Mouse (Mus musculus): ENCODE results near the gene Tspan32.

The Tspan32 gene

DNA sequence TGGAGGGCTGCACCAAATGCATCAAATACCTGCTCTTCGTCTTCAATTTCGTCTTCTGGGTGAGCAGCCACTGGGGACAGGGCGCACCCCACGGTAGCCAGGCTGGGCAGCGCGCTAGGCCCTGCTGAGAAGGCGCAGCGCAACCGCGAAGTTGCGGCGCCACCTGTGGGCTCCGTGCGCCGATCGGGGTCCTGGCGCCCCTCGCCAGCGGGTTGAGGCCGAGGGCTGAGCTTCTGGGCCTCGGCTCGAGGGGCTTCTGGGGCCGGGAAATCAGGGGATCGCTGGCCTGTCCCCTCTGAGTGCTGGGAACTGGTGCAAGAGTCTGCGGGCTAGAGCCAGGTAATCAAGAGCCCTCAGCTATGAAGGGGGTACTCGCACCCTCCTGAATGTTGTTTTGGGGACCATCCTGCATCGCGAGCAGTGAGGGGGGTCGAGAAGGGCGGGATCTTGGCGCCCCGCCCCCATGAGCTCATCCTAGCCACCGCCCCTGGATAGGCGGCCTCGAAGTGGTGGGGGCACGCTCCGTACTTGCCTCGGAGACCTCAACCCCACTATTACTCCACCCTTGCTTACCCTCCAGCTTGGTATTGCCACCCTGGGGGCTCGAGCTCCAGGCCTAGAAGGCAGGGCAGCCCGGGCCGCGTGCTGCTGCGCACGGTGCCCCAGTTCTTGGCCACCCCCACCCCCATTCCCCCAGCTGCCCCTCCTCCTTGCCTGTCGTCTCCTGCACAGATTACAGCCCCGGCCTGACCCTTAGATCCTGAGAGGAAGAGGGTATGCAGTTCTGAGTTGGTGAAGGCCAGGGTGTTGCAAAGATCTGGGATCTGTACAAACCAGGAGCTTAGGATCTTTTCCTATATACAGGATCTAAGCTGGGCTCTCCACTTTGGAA, 48.4 kb downstream of the Tspan32 start:
- DNase-seq (ENCODE audit: low read depth in 2 of 2, low spot score in 2 of 2), result peak in 1 of 2 experiments; percentile 14

DNA sequence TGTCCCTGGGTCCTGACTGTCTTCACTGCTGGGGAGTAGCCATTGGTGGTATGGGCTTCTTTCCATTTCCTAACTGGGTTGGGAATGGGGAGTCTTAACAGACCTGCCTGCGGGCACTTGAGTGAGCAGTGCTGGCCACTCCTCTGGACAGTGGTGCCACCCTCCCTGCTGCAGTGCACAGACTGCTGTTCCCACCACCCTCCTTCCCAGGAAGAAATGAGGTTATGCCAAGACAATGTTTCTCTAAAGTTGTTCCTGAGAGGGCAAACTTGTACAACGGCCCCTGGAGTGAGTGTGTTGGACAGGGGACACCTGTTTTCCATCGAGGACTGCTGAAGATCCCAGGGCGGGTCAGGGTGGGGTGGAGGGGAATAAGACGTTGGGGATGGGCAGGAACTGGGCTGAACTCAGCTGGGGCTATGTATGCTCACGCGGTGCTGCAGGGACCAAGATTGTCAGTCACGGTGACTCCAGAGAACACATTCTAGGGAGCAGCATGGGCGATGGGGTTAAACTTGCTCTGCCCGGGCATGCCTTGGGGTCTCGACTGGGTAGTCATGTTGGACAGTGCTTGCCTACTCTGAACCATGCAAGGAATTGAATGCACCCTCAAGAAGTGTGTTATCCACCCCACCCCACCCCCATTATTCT, 49.2 kb downstream of the Tspan32 start:
- DNase-seq (ENCODE audit: low read depth in 2 of 2, low spot score in 2 of 2), result no peak

DNA sequence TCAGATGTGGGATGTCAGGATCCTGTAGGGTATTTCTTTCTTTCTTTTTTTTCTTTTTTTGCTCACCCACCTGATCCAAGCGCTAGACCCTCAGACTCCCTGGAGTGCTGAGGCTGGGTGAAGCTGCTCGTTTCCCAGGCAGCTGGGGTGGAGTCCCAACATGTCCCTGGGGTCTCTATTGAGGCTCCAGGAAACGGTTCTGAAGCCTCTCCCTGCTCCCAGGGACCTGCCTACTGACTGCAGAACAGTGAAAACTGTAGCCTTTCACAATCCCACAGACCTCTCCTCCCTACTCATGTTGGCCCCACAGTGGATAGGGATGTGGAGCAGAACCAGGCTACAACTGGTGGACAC, 49.7 kb downstream of the Tspan32 start:
- no peak for DNase-seq (ENCODE audit: low read depth in 2 of 2, low spot score in 2 of 2)

DNA sequence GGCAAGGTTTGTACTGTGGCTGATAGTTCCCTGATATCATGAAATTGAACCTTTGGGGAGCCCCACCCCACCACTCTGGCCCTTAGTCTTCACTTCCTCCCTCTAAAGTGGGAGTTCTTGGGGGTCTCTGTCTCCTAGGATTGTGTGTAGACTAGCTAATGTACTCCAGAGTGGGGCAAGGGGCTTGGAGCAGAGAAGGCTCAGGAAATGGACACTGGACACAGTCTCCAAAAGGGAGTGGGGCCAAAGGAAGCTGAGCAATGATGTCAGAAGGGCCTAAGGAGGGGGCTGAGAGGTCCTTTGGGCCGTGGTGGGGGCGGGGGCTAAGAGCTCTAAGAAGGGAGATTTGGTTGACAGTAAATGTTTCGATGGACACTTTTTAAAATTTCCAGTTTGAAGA, 50.2 kb downstream of the Tspan32 start:
- DNase-seq (ENCODE audit: low read depth in 2 of 2, low spot score in 2 of 2), result no peak

DNA sequence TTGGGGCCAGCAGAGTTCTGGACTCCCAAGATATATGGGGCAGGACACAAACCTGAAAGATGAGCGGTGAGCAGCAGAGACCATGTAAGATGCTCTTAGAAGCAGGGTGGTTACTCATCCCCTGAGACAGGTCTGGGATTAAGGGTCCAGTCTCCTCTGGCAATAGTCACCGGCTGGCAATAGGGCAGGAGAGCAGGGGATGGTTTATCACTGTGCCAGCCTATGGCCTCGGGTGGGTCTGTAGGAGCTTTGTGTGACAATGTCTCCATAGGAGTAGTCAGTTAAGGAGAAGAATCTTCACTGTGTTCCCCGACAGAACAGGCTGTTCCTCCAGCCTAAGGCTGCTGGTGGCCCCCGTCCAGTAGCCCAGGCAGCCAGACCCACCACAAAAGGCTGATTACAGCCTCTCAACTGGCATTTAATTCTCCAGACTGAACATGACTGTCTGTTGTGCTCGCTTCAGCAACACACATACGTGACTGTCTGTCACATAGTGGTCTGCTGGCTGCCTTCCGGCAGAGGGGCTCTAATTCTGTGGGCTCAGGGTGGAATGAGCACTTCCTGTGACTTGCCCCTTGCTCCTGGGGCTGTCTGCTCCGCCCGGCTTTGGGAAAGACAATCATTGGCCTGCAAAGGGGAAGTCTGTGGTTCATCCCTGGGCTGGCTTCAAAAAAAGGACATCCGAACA, 50.8 kb downstream of the Tspan32 start:
- DNase-seq (ENCODE audit: low read depth in 2 of 2, low spot score in 2 of 2), result no peak

DNA sequence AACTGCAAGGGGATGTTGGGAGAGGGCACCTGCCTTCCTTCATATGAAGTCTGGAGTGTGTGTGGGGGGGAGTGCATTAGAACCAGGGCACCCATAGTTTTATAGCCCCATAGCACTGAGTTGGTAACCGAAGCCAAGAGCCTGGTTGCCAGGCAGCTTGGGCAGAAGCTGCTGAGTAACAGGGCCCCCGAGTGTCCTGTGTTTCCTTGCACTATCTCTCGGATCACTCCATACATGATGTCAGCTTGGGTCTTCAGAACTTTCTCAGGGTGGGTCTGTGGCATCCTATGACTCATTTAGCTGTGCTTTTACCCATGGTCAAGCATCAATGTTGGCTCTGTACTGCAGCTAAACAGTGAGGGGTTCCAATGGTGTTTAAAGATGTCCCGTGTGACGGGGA, 52.2 kb downstream of the Tspan32 start:
- no peak for DNase-seq (ENCODE audit: low read depth in 2 of 2, low spot score in 2 of 2)

DNA sequence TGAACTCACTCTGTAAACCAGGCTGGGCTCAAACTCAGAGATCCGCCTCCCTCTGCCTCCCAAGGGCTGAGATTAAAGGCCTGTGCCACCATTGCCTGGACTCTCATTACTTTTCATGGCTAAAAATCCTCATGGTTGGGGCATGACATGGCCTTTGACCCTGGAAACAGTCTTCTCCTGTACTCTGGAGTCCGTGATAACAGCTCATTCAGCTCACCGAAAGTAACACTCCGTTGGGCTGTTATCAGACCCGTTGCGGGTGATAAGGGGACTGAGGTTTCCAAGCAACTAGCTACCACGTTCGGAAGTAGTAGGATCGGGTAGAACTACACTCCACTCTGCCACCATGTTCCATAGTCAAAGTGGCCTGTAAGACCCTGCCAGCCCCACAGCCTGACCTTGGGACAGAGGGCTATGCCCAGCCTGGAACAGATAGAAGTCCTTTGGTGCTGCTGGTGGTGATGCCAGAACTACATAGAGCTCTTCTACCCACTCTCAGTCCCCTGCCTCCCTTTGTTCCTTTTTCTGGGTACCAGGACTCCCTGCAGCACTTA, 52.9 kb downstream of the Tspan32 start:
- DNase-seq (ENCODE audit: low read depth in 2 of 2, low spot score in 2 of 2), result no peak

DNA sequence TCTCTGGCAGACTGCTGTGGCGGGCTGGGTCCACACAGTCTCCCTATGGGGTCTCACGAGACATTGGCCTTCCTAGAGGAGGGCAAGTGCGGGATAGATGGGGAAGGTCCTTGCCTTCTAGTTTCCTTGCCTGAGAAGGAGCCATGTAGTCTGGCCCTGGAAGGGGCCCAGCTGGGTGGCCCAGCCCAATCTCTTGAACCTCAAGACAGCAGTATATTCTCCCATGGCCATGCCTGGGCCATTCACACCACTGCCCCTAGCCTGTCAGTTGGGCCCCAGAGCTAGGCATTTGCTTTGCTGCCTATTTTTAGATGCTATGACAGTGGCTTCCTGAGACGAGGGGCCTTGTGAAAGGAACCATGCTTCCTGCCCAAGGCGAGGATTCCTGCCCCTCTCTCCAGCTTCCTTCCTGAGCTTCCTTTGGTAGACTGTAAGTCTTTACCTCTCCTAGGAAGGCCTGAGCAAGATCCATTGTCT, 53.4 kb downstream of the Tspan32 start:
- DNase-seq (ENCODE audit: low read depth in 2 of 2, low spot score in 2 of 2), result no peak

DNA sequence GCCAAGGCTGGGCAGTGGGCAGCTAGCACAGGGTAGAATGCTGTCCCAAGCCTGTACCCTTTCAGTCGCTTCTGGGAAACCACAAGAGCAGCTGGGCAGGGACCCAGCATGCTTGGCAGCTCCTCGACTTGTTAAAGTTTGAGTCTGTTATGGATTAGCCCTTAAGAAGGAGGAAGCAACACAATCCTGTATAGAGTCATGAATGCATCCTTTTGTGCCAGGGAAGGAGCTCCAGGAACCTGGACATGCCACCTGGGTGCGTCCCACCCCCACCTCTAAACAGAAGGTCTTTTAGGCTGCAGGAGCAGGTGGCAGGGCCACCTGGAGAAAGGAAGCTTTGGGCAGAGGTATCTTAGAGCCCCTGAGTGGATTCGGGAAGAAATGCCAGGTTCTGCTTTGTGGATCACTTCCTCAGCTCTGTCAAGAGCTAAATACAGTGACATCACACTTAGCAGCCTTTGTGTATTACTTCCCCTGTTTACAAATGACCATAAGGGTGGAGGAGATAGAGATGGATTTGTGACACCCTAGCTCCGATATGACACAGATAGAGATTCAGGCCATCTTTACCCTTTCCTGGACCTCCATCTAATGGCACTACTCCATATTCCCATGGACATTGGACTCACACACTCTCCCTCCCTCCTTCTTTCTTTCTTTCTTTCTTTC, 54.5 kb downstream of the Tspan32 start:
- DNase-seq (ENCODE audit: low read depth in 2 of 2, low spot score in 2 of 2), result no peak

DNA sequence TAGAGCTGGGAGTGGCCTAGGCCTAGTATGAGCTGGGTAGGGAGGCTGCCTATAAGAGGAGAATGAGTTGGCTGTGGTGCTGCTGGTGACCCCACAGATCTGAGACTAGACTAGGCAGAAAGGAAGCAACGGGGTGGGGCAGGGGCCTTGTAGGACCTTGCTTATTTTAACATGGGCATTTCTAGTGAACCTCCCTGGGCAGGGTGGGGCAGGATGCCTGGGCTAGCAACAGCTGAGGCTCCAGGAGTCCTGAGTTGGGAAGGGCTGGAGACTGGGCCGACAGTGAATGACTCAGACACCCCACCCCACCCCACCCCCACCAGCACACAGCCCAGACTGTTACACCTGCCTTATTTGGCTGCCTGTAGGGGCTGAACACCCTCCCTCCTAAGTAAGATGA, 57.9 kb downstream of the Tspan32 start:
- DNase-seq (ENCODE audit: low read depth in 2 of 2, low spot score in 2 of 2), result no peak

DNA sequence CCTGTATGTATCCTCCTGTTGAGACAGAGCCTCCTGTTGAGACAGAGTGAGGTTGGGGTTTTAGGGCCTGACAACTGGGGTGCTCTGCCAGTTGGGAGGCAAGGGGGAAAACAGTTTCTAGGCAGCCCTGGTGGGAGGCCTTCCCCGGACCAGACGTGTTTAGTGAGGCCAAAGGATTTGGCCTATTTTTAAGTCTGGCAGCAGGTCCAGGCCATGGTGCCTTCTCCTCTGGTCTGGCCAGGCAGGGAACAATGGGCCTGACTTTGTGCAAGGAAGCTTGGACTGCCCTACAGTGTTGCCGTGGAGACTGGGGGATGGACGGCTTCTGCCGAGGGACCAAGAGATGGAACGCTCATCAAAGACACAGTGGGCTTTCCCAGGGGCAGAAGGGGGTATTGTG, 59.4 kb downstream of the Tspan32 start:
- DNase-seq (ENCODE audit: low read depth in 2 of 2, low spot score in 2 of 2), result no peak

DNA sequence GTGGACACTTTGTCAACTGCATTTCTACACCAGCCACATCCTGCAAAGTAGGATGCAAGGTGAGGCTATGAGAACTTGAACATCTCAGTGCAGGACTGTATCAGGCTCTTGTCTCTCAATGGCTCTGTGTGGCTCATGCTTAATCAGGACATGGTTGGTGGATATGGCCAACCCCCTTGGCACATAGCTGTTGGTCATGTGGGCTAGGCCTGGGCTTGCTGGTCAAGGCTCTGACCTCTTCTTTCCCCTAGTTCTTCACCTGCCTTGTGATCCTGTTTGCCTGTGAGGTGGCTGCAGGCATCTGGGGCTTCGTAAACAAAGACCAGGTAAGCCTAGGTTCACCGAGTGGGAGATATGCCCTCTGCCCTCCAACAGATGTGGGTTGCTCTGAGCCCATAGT, 60.8 kb downstream of the Tspan32 start:
- no peak for DNase-seq (ENCODE audit: low read depth in 2 of 2, low spot score in 2 of 2)

DNA sequence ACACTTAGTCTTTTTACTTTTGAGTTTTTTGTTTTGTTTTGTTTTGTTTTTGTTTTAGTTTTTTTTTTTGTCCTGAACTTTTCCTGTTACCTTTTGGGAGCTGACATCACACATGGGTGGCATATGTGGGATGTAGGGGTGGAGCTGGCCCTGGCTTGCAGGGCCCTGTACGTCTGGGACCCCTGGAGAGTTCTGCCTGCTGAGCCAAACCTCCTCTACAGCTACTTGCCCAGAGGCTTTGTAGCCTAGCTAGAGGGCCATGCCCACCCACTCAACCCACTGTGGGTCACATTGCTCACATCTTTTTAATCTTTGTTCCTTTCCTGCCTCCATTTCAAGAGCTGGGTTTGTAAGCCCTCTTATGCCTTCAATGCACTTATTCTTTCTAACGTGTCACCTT, 62.6 kb downstream of the Tspan32 start:
- no peak for DNase-seq (ENCODE audit: low read depth in 2 of 2, low spot score in 2 of 2)

DNA sequence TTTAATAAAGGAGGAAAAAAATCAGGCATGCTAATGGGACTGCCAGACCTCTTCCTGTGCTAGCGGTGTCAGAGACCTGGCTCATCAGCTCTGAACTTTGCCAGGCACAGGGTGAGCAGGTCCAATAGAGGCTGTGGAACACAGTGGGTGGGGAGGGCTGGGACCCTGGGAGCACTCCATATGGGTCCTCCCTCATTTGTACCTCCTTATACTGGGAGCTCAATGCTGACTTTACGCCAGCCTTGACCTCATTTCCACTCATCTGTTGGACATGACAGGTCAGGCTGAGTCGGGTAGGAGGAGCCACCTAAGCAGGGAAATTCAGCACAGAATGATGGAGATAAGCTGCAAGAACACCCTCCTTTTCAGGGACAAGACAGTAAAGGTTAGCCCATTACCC, 63.1 kb downstream of the Tspan32 start:
- no peak for DNase-seq (ENCODE audit: low read depth in 2 of 2, low spot score in 2 of 2)

DNA sequence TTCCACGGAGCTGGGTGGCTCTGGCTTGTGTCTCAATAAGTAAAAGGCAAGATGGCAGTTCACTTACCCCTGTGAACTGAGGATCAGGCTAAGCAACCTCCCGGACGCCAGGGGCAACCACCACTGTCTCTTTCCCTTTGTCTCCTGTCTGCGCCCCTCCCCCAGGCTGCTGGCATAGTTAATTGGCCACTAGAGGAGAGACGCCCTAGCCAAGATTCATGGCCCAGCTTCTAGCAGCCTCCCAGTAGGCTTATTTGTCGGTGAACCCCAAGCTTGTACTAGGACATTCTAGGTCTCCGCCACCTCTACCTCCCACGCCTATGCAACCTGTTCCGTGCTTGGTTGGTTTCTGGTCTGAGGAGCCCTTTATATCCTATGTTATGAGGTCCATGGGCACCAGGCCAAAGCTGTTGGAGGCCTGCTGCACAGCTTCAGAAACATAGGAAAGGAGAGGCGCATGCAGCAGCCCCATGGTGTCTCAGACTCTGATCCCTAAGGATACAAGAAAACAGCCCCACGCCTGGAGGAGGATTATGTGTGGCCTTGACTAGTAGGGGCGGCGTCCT, 63.6 kb downstream of the Tspan32 start:
- peak in 1 of 2 experiments; percentile 8 for DNase-seq (ENCODE audit: low read depth in 2 of 2, low spot score in 2 of 2)

DNA sequence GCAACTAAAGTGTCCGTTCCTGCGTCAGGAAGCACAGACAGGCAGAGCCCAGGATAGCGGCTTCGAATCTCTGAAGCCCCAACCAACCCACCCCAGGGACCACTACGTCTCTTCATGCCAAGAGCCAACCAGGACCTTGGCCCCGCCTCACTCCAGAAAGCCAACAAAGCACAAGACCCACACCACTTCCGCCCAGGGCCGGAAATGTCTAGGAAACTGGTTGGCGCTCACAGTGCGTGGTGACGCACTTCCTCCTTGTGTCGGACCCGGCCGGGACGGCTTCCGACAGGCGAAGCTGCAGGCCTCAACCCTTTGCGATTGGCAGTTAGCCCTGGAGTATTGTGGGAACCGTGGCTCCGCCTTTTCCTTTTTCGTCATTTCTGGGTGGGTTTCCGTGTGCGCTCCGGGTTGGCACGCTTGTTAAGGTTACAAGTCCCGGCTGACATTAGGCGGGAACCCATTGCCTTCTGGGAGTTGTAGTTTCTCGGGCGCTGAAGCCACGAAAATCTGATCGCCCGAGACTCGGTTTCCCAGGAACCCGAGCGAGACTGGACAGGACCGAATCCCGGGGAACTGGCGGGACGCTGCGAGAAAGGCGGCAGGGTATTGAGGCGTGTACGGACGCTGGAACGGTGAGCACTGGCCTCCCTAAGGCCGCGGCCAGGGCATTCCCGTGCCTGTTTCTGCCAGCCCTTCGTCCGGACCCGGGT, 64.2 kb downstream of the Tspan32 start, which contains the start of gene Tssc4:
Tssc4 (plus strand) TSS at position 368 of the 710 bp plus-strand sequence.
- DNase-seq (ENCODE audit: low read depth in 2 of 2, low spot score in 2 of 2), result peak; percentile 92 to 93
